Mouse (Mus musculus) heart, postnatal 0 days (tissue): ENCODE results near the gene Ube4b.

ENCODE experiments used
- CTCF ChIP-seq: IDR thresholded peaks from 2 replicates; pipeline ENCODE4 v1.5.1; 2016; ENCODE audit warnings: antibody characterized with exemption, control low read depth, low read depth
- EP300 ChIP-seq: IDR thresholded peaks from 2 replicates; pipeline ENCODE4 v1.6.1; 2016; ENCODE audit warnings: antibody characterized with exemption, low read depth

- TF ChIP-seq CTCF: no peak
- no peak for TF ChIP-seq EP300
Measured at GRCm38 (mm10) chr4:149463435-149463950, 36.9 kb upstream of the Ube4b start.
